Mouse (Mus musculus) lung, embryonic 14.5 days (tissue): Measurements from ENCODE around the gene Med13l. TPM values are rescaled to one million over a fixed set of nuclear protein-coding genes. Genes with fewer than 3 reads are reported as not detected.

ENCODE experiments used
- ATAC-seq: fragments of 200-750 bp; cut with Nextera tagmentation; 2 replicates; pipeline ENCODE4 v1.8.0; 2017; ENCODE audit warnings: mild to moderate bottlenecking, moderate TSS enrichment, moderate library complexity; ENCODE audit not compliant: insufficient read depth
- DNase-seq: peaks from one replicate; pipeline ENCODE4 v3.0.0-alpha.2; 2015
- H3K27ac ChIP-seq: fragments of 300-500 bp; sonication (generic); 2 replicates; pipeline ENCODE4 v1.5.1; 2014; ENCODE audit warnings: low read depth, mild to moderate bottlenecking, moderate library complexity
- H3K27me3 ChIP-seq: fragments of 300-500 bp; sonication (generic); 2 replicates; pipeline ENCODE4 v1.6.1; 2014; ENCODE audit warnings: low read length, control low read depth; ENCODE audit not compliant: insufficient read depth
- H3K36me3 ChIP-seq: fragments of 300-500 bp; sonication (generic); 2 replicates; pipeline ENCODE4 v1.6.1; 2014; ENCODE audit warnings: control low read depth; ENCODE audit not compliant: insufficient read depth
- H3K4me1 ChIP-seq: fragments of 300-500 bp; sonication (generic); 2 replicates; pipeline ENCODE4 v1.6.1; 2014; ENCODE audit warnings: antibody characterized with exemption, control low read depth; ENCODE audit not compliant: insufficient read depth
- H3K4me2 ChIP-seq: fragments of 300-500 bp; sonication (generic); 2 replicates; pipeline ENCODE4 v1.6.1; 2014; ENCODE audit warnings: mild to moderate bottlenecking
- H3K4me3 ChIP-seq: fragments of 300-500 bp; sonication (generic); 2 replicates; pipeline ENCODE4 v1.5.1; 2014; ENCODE audit warnings: low read depth, low read length
- H3K9ac ChIP-seq: fragments of 300-500 bp; sonication (generic); 2 replicates; pipeline ENCODE4 v1.6.1; 2014
- H3K9me3 ChIP-seq: fragments of 300-500 bp; sonication (generic); 2 replicates; pipeline ENCODE4 v1.6.1; 2016; ENCODE audit warnings: low read depth, low read length, control low read depth
- CTCF ChIP-seq: IDR thresholded peaks from 2 replicates; pipeline ENCODE4 v1.5.1; 2016; ENCODE audit warnings: antibody characterized with exemption, low read depth
- WGBS: fragments of 180-500 bp; shearing (Covaris S2); extraction: QIAGEN DNeasy Blood & Tissue Kit; methylation state at CpG from one replicate; pipeline ENCODE4 v1.1.7; 2014; 5-methylcytosine and 5-hydroxymethylcytosine counted together
- polyA plus RNA-seq: library from polyadenylated mRNA; unstranded; fragments of >200 nt; fragmentation: Nextera tagmentation; extraction: Ambion mirVana; gene quantifications from 2 replicates; pipeline ENCODE4 v1.2.1, GENCODE M21; 2014

The Med13l gene
- polyA plus RNA-seq, 1 experiment from 2014 or later, result 14.1 TPM

- ATAC-seq (no peak), DNase-seq (peak; percentile 83)
- WGBS, result 43% methylated on average over 5 of the region's 5 CpGs
- Histone ChIP-seq H3K9ac (no peak overlapping the region), H3K4me3 (no peak overlapping the region), H3K4me1 (peaks cover 6% of the 10 kb centered on the region), H3K27me3 (no peaks in the 10 kb centered on the region), H3K36me3 (no peaks in the 10 kb centered on the region), H3K9me3 (no peaks in the 10 kb centered on the region), H3K4me2 (no peak overlapping the region), H3K27ac (no peak overlapping the region)
- TF ChIP-seq CTCF, result no peak
Observed at GRCm38 (mm10) chr5:118639117-118639707, 78.7 kb downstream of the Med13l start.

- no peak overlapping the region for H3K4me3 ChIP-seq
- no peak overlapping the region for H3K27ac ChIP-seq
- H3K4me1 ChIP-seq, result peaks cover 10% of the 10 kb centered on the region; the same call in 1 of the 2 replicates
- no peak for DNase-seq
- no peaks in the 10 kb centered on the region for H3K9me3 ChIP-seq
- H3K36me3 ChIP-seq, result no peaks in the 10 kb centered on the region
- no peaks in the 10 kb centered on the region for H3K27me3 ChIP-seq
- no peak overlapping the region for H3K9ac ChIP-seq
- no peak for TF ChIP-seq CTCF
- no peak for ATAC-seq
- no peak overlapping the region for H3K4me2 ChIP-seq
- WGBS, result 81% methylated on average over 12 of the region's 12 CpGs
Observed at GRCm38 (mm10) chr5:118644041-118644440, 83.6 kb downstream of the Med13l start.

- Histone ChIP-seq H3K36me3 (no peaks in the 10 kb centered on the region), H3K4me3 (no peak overlapping the region), H3K27me3 (no peaks in the 10 kb centered on the region), H3K4me2 (no peak overlapping the region), H3K9me3 (no peaks in the 10 kb centered on the region), H3K27ac (no peak overlapping the region), H3K9ac (no peak overlapping the region), H3K4me1 (peaks cover 10% of the 10 kb centered on the region; the same call in 1 of the 2 replicates)
- 84% methylated on average over 8 of the region's 8 CpGs for WGBS
- DNase-seq, result no peak
- TF ChIP-seq CTCF, result no peak
- ATAC-seq, result no peak
Observed at GRCm38 (mm10) chr5:118644511-118644910, 84.0 kb downstream of the Med13l start.

- Histone ChIP-seq H3K4me3 (no peak overlapping the region), H3K4me2 (no peak overlapping the region), H3K36me3 (no peaks in the 10 kb centered on the region), H3K27ac (no peak overlapping the region), H3K27me3 (no peaks in the 10 kb centered on the region), H3K9me3 (no peaks in the 10 kb centered on the region), H3K9ac (no peak overlapping the region), H3K4me1 (peaks cover 10% of the 10 kb centered on the region)
- DNase-seq (peak; percentile 44), ATAC-seq (no peak)
- 57% methylated on average over 10 of the region's 10 CpGs for WGBS
- 0 out of 2 replicates have a peak, but pooled peaks have one; percentile 29 for TF ChIP-seq CTCF
Observed at GRCm38 (mm10) chr5:118645196-118645805, 84.8 kb downstream of the Med13l start.

- Histone ChIP-seq H3K9ac (no peak overlapping the region), H3K4me2 (no peak overlapping the region), H3K4me1 (peaks cover 13% of the 10 kb centered on the region), H3K9me3 (no peaks in the 10 kb centered on the region), H3K4me3 (no peak overlapping the region), H3K27me3 (no peaks in the 10 kb centered on the region), H3K27ac (no peak overlapping the region), H3K36me3 (no peaks in the 10 kb centered on the region)
- WGBS, result 60% methylated on average over 5 of the region's 5 CpGs
- DNase-seq, result peak; percentile 60
- no peak for ATAC-seq
- no peak for TF ChIP-seq CTCF
Observed at GRCm38 (mm10) chr5:118646897-118647296, 86.4 kb downstream of the Med13l start.

GRCm38 (mm10) chr5:118647384-118647783 is 86.9 kb downstream of the Med13l start:
- no peak for TF ChIP-seq CTCF
- ATAC-seq (no peak), DNase-seq (no peak)
- no peaks in the 10 kb centered on the region for H3K9me3 ChIP-seq
- peaks cover 13% of the 10 kb centered on the region for H3K4me1 ChIP-seq
- H3K4me2 ChIP-seq, result no peak overlapping the region
- no peak overlapping the region for H3K27ac ChIP-seq
- WGBS, result 70% methylated on average over 6 of the region's 6 CpGs
- no peak overlapping the region for H3K4me3 ChIP-seq
- H3K27me3 ChIP-seq, result no peaks in the 10 kb centered on the region
- no peaks in the 10 kb centered on the region for H3K36me3 ChIP-seq
- no peak overlapping the region for H3K9ac ChIP-seq

DNA sequence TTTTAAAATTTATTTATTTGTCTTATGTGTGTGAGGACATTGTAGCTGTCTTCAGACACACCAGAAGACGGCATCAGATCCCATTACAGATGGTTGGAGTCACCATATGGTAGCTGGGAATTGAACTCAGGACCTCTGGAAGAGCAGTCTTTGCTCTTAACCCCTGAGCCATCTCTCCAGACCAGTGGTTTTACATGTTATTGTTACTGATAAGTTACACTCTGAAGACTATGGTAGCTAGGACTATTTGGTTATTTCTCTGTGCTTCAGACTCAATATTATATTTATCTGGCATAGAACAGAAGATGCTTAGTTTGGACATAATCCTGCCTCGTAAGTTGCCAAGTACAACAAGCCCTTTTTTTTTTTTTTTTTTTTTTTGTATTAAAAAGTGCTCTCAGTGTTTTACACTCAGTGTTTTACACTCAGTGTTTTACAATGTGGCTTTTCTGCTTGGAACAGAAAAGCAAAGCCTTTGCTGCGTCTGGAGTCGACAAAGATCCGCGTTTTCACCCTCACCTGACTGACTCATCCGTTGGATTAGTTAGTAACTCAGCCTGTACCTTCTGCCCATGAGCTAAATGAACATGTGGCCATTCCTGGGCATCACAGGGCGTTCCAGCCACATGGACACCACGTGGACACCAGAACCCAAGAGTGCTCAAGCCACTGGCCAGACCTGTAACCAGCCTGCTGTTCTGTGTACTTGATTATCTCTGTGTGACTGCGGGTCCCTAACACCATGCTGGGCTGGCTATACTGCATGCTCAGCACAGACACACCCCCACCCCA is 88.9 kb downstream of the Med13l start:
- peaks cover 14% of the 10 kb centered on the region for H3K4me1 ChIP-seq
- ATAC-seq, result no peak

More for the DNA sequence above, 88.9 kb downstream of the Med13l start:
- TF ChIP-seq CTCF, result no peak
- Histone ChIP-seq H3K27me3 (no peaks in the 10 kb centered on the region), H3K27ac (peak overlapping the region; percentile 50; the same call in 1 of the 2 replicates), H3K36me3 (no peaks in the 10 kb centered on the region), H3K4me2 (no peak overlapping the region), H3K9ac (no peak overlapping the region), H3K4me3 (no peak overlapping the region), H3K9me3 (no peaks in the 10 kb centered on the region)
- no peak for DNase-seq
- 81% methylated on average over 10 of the region's 10 CpGs for WGBS
